Mouse (Mus musculus): Measurements from ENCODE around the gene Prm2. TPM values are rescaled to one million over a fixed set of nuclear protein-coding genes. Genes with fewer than 3 reads are reported as not detected.
A peak's percentile ranks its signal among the peaks of the same experiment; 100 is the strongest.

Gene Prm2
- polyA plus RNA-seq, 1 experiment: 0.26 TPM

DNA sequence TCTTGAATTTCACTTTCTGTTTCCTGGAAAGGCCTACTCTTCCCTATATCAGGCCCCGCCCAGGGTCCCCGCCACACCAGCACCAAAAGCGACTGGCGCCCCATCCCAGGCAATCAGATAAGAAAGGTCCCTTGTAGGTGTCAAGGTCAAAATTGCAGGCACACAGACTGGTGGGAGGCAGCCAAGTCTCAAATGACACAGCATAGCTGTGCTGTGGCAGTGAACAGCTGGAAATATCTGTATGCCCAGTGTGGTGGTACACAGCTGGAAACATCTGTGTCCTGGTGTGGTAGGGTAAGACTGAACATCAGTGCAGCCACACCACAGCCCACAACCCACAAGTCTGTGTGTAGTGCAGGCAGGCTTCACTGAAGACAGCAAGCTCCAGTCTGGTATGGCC is 18.9 kb upstream of the Prm2 start:
- 32% methylated on average over 4 of the region's 4 CpGs for WGBS
- DNase-seq (ENCODE audit: low read depth, low spot score): no peak

DNA sequence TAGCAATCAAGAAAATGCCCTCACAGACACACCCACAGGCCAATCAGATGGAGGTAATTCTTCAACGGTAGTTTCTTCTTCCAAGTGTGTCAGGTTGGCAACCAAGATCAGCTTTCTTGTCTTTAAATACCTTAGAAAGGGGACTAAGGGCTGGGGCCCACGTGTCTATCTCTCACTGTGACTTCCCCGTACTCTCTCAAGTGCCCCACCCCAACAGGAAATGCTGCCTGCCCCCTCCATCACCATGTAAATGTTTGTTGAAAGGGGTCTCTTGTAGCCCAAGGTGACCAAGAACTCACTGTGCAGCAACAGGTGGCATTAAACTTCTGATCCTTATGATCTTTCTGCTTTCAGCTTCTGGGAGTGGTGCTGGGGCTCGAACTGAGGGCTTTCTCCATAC is 17.8 kb upstream of the Prm2 start:
- WGBS: 83% methylated on average over 4 of the region's 4 CpGs
- no peak for DNase-seq (ENCODE audit: low read depth, low spot score)

DNA sequence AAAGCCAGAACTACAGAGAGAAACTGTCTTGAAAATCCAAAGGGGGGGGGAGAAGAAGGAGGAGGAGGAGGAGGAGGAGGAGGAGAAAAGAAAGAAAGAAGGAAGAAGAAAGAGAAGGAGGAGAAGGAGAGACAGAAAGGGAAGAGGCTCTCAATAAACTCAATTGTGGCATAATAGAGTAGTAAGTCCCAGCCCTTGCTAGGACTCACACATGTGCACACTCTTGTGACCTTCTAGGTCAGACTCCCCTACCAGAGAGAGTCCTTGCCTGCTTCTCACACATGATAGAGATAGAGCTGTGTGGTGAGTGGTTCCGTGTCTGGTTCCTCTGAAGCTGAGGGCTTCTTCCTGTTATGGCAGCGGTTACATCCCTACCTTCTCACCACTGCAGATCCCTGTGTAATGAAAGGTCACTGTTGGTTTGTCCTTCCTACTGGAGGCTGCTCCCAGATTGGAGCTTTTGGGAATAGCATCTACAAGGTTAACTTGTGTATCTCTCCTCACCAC is 17.0 kb upstream of the Prm2 start, which contains the start of gene Gm11172:
Gene Gm11172, plus strand, starts transcription at position 51 of the 507 bp plus-strand sequence.
- no peak for DNase-seq (ENCODE audit: low read depth, low spot score)
- WGBS: 98% methylated on average over 2 of the region's 2 CpGs

DNA sequence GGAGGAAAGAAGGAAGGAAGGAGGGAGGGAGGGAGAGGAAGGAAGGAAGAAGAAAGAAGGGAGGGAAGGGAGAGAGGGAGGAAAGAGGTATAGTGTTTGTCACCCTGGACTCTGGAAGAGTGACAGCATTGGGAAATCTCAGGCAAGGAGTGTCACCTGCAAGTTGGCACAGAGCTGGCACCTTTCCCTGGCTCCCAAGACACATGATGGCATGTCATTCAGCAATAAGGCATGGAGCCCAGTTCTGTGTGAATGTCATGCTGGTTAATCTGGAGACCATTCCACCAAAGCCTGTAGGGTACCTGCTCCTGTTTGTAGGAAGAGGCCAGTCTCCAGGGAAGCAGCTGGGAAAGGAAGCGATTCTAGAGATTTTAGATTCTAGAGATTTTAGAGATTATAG is 14.4 kb upstream of the Prm2 start:
- DNase-seq (ENCODE audit: low read depth, low spot score): no peak
- 94% methylated on average over 1 of the region's 1 CpGs for WGBS

DNA sequence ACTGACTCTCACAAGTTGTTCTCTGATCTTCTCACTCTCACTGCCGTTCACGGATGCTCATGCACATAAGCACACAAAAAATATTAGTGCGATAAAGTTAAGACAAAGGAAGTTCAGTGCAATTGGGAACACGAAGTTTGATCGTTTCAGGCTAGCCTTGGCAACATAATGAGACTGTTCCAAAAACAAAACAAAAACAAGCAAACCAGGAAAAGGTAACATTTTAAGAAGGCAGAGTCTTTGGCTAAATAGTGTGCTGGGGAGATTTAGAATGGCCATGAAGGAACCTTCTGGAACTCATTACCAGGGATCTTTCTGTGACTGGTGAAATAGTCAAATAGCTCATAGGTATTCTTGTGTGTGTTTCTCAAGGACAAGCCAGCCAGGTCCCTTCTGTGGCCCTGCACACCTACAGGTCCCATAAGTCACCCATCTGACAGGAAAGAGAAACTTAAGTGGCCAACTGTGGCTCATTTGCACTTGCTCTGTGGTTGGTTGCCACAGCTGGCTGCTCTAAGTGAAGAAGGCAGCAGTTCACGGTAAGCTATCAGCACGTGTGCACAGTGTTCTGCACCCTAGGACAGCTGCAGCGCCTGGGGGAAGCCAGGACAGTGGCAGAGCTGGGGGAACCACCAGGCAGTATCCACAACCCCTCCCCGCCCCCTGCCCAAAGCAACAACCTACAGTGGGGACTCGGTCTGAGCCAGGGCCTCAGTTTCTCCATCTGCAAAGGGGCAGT is 10.0 kb upstream of the Prm2 start, which contains the start of gene Prm1:
Gene Prm1, minus strand, starts transcription at position 51 of the 739 bp plus-strand sequence.
- DNase-seq (ENCODE audit: low read depth, low spot score): no peak
- WGBS: 86% methylated on average over 10 of the region's 10 CpGs

DNA sequence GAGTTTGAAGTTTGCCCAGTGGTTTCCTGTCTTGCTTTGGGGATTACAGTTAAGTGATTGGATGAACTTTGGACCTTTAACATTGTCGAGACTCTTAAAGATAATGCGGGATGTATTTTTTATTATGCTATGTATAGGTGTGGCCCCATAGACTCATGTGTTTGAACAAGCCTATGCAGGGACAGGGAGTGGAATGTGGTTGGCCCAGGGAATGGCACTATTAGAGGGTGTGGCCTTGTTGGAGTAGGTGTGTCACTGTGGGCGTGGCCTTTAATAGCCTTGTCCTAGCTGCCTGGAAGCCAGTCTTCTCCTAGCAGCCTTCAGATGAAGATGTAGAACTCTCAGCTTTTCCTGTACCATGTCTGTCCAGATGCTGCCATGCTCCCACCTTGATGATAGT is 6.5 kb upstream of the Prm2 start:
- peak; percentile 61 for DNase-seq (ENCODE audit: low read depth, low spot score)
- WGBS: 28% methylated on average over 3 of the region's 3 CpGs

DNA sequence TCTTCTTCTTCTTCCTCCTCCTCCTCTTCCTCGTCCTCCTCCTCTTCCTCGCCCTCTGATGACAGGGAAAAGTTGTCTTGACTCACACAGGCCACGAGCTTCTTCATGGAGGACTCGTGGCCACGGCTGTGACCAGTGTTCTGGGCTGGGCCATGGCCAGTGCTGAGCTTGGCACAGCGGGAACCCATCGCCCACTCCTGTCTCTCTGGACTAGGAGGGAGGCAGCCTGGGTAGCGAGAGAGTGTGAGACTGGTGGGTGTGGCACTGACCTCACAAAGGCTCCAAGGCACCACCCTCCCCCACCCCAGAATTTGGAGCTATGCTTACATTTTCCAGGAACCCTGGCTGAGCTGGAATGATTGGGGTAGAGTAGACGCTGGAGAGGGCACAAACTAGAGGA is 5.2 kb downstream of the Prm2 start, which contains the start of gene Prm3:
Gene Prm3, minus strand, starts transcription at position 213 of the 400 bp plus-strand sequence.
- DNase-seq (ENCODE audit: low read depth, low spot score): no peak
- WGBS: 78% methylated on average over 9 of the region's 9 CpGs

DNA sequence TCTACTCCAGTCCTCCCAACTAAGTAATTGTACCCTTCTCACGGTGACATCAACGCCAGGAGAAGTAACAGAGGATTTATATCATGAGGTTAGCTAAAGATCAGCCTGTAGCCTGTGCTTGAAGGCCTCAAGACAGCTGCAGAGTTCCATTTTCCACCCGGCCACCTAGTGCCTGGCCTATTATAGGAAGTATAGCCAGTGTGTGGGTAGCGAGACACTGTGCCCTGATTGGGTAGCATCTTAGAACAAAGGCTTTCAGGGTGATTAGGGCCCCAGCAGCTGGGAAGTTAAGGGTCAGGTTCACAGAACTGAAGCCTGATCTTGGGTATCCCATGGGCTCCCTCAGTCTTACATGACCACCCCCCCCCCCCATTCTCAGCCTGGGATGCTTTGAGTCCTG is 7.1 kb downstream of the Prm2 start:
- DNase-seq (ENCODE audit: low read depth, low spot score): no peak
- WGBS: 90% methylated on average over 4 of the region's 4 CpGs

DNA sequence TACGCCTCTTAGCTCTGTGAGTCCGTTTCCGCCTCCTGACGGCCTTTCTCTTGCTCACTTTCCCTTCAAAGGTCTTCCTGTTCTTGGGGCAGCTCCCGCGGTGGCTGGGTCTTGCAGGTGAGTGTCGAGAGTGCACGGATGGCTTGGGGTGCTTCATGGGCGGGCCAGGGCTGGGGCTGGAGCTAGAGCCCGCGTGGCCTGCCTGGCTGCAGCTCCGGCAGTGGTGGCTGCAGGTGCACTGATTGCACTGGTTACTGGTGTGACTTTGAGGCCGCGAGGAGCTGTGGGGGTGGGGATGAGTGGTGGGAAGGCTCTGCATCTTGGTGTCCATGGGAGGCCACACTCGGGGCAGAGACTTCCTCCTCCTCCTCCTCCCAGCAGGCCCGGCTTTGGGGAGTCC is 7.7 kb downstream of the Prm2 start, which contains the start of gene Tnp2:
Gene Tnp2, minus strand, starts transcription at position 390 of the 400 bp plus-strand sequence.
- 71% methylated on average over 16 of the region's 16 CpGs for WGBS
- no peak for DNase-seq (ENCODE audit: low read depth, low spot score)

DNA sequence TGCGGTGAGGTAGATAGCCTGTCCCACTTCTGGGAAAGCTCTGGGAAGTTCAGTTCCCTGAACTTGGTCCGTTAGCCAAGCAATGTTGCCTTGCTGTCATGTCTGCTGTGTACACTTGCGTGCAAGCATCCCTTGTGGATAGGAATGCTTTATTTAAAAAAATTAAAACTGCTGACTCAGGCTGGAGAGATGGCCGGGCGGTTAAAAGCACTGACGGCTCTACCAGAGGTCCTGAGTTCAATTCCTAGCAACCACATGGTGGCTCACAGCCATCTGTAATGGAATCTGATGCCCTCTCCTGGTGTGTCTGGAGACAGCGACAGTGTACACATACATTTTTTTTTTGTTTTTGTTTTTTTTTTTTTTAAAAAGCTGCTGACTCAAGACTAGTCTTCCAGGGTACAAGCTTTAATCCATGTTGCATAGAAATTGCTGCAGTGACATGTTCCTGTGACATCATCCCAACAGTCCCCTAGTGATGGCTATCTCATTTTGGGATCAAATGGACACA is 8.3 kb downstream of the Prm2 start:
- no peak for DNase-seq (ENCODE audit: low read depth, low spot score)
- WGBS: 83% methylated on average over 7 of the region's 7 CpGs

DNA sequence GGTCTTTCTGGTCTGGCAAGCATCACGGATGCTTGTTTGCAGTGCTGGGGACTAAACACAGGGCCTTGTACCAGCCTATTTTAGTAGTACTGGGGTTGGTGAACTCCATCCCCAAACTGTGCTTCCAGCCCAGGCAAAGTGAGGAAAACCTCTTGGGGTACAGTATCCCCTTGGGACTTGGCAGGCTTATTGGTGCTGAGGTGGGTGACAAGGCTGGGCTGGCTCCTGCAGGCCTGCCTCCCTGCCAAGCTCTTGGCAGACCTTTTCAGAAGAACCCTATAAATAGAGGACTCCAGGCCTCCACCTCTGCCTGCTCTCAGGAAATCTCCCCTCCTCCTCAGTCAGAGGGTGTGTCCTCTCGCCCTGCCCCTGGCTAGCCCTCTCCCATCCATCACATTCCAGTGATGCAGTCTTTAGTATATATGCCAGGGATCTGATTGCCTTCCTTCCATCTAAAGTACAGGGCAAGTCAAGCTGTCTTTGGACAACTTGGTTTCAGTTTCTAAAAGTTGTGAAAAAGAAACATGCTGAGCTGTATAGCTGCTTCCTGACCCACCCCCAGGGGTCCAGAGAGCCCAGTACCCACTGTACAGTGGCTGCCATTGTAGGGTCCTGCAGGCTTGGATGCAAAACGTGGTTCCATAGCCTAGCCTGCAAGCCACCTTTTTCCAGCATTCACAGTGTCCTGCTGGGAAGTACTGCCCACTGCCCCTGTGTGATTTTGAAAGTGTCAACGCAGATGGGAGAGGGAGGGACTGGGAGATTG is 9.0 kb downstream of the Prm2 start:
- DNase-seq (ENCODE audit: low read depth, low spot score): no peak
- WGBS: 64% methylated on average over 4 of the region's 4 CpGs

DNA sequence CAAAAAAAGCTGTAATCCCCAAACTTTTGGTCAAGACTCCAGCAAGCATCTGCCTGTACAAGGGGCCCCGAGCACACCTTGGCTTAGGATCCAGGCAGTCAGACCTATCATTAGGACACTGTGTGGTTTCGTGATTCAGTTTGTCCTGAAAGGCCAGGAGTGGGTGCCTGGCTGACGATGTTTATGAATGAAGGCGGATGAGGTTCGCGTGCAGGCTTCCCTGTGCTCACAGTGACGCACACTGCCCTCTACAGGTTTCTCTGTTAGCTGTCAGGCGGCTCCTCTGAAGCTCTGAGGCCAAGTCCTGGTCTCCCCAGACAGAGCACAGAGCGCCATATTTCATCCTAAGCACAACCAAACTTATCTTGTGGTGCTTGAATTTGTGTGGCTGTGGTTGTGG is 9.6 kb downstream of the Prm2 start:
- peak; percentile 85 for DNase-seq (ENCODE audit: low read depth, low spot score)
- 2% methylated on average over 9 of the region's 9 CpGs for whole genome bisulfite sequencing

DNA sequence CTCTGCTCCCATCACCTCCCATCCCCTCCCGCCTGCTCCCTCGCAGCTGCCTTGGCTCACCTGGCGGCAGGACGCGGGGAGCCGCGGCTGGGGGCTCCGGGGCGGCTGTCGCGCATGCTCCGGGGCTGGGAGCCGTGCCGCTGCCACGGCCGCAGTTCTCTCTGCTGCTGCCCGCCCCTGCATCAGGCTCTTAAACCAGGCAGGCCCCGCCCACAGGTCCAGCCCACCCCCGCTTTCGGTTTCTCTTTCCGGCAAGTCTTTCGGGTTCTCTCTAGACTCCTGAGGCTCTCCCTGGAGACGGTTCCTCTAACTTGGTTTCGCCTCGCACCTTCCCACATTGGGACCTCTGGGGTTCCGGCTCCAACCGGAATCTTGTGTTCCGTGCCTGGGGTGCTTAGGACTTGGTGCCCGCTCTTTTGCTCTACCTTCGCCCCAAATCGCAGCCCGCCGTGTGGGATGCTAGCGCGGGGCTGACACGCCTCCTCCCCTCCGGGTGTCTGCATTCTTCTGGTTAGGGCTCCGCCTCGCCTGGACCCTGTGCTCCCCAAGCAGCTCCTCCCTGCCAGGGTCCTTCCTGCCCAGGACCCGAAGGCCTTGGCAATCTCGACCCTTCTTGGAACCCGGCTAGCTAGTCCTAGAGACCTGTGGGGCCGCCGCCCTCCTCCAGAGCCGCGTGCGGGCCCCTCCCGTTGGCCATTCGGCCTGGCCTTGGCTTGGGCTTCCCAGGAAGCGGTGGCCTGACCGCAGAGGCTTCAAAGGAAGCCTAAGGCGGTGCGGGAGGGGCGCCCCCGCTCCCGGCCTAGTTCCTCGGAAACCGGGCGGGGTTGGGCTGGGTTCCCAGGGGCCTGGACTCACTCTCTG is 10.3 kb downstream of the Prm2 start, which contains the start of gene Socs1:
Gene Socs1, minus strand, starts transcription at position 166 of the 861 bp plus-strand sequence.
- WGBS: 1% methylated on average over 59 of the region's 59 CpGs
- DNase-seq (ENCODE audit: low read depth, low spot score): peak; percentile 71

DNA sequence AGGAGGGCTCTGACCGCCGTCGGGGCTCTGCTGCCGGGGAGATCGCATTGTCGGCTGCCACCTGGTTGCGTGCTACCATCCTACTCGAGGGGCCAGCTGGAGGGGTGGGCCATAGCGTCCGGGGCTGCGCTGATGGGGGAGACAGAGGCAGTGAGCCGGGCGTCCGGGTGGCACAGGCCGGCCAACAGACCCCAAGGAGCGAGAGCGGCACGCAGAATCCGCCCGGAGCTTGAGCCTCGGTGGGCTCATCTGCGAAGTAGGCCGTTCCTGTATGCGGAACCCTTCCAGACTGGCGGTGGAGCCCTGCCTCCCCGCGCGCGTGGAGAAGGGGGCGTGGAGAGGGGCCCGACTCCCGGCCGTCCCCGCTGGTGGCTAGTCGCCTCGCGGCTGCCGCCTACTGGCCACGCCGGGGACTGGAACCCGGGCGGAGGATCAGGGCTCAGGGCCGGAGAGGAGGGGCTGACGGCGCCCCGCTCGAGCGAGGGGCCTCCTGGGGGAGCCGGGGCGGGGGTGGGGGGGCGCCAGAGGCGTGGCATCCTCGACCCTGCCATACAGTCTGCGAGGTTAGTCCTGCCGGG is 11.1 kb downstream of the Prm2 start:
- no peak for DNase-seq (ENCODE audit: low read depth, low spot score)
- WGBS: under 1% methylated on average over 55 of the region's 55 CpGs

DNA sequence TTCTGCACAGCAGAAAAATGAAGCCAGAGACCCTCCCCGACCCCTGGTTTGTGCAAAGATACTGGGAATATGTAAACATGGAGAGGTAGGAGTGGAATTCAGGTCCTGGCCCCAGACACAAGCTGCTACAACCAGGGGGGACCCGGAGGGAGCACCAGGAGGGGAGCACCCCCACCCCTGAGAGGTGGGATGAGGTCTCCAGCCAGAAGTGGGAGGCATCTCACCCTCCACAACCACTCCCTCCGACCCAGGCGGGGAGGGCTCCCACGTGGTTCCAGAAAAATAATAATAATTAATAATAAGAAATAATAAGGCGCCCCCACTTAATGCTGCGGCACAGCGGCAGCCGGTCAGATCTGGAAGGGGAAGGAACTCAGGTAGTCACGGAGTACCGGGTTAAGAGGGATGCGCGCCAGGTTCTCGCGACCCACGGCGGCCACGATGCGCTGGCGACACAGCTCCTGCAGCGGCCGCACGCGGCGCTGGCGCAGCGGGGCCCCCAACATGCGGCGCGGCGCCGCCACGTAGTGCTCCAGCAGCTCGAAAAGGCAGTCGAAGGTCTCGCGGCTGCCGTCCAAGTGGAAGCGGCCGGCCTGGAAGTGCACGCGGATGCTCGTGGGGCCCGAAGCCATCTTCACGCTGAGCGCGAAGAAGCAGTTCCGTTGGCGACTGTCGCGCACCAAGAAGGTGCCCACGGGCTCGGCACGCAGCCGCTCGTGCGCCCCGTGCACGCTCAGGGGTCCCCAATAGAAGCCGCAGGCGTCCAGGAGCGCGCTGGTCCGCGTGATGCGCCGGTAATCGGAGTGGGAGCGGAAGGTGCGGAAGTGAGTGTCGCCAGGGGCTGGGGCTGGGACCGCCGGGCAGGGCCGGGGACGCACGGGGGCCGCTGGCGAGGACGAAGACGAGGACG is 11.8 kb downstream of the Prm2 start:
- WGBS: 3% methylated on average over 81 of the region's 81 CpGs
- no peak for DNase-seq (ENCODE audit: low read depth, low spot score)

DNA sequence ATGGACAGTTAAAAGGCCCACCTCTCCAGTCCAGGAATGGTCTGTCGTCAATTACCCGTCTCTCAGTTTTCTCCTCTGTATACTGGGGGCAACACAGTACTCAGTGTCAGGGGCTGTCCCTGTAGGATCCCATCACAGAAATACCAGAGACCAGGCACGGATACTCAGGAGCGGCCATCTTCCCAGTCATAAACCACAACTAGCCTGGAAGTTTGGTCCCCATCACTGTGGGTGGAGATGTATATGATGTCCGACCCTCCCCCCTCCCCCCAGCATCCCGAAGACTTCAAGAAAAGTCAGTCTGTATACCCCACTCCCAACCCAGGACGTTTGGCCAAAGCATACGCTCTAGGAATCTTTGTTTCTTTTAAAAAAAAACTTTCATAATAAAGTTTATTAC is 12.5 kb downstream of the Prm2 start:
- DNase-seq (ENCODE audit: low read depth, low spot score): no peak
- WGBS: 64% methylated on average over 8 of the region's 8 CpGs

DNA sequence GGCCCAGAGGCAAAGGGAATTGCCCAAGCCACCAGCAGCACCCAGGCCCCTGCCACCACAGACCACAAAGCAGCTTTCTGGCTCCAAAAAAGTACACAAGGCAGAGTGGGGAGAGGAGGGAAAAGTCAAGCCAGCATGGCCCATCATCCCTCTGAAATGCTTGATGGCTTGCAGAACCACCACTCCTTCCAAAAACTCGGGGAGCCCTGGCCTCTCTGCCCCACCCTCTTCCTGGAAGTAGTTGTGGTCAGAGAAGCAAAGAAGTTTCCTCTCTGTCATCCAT is 12.8 kb downstream of the Prm2 start:
- 22% methylated on average over 1 of the region's 1 CpGs for WGBS
- DNase-seq (ENCODE audit: low read depth, low spot score): no peak

DNA sequence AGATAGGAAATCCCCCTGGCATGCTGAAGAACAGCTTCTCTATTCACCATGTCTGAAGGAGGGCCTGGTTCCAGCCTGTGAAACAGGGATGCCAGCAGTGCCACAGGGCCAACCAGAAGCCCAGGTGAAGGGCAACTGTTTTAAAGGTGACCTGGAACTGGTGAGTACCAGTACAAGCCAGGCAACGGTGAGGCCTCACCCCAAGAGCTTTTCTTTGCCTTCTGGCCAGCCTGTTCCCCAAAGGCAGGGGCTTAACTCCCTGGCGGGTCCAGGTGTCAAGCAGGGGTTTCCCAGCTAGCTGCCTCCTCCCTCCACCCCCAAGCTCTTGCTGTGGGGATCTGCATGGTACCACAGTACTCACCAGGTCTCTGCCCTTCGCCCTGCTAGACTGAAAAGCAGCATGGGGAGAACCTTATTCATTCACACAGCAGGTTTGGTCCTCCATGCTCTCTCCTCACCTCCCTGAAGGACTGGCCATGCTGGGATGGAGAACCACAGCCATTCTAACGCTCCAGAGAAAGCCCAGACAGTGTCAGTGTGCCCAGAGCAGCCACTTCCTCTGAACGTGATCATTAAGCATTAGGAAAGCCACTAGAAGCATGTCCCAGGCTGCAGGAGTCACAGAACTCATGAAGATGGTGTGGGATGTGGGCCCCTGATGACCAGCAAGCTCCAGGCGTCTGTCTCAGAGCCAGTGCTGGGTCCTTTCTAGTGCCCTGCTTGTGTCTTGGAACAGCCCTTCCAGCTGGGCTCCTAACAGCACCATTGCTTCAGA is 13.4 kb downstream of the Prm2 start:
- WGBS: 74% methylated on average over 6 of the region's 6 CpGs
- DNase-seq (ENCODE audit: low read depth, low spot score): no peak

All from large intestine, adult 2 months (tissue).